Mouse (Mus musculus): Measurements from ENCODE around the gene Fgfr2. TPM values are rescaled to one million over a fixed set of nuclear protein-coding genes. Genes with fewer than 3 reads are reported as not detected.
"Not testable (repeated sequence)": the region's sequence is repeated elsewhere in the genome, so short reads cannot be mapped to it uniquely, and the experiment has no call there.

Fgfr2 gene
- polyA plus RNA-seq, 1 experiment from 2014 or later = 99.3 TPM

DNA sequence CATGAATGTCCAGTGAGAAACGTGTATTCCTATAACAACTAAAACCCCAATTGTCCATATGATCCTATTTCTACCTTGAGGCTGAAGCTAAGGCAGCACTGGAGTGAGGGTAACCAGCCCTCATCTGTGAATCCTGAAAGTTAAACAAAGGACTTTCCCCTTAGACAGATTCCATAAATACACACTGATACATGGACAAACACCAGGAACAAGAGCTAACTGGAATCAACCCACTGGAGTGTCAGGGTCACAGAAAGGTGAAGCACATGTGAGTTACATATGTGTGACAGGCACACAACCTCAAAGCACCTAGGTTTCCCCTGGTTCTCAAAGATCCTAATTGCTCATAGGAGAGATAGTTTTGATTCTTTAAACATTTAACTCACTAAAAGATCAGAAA lies 2703.2 kb downstream of the Fgfr2 start:
- H3K4me3 ChIP-seq = no peak overlapping the region
- no peak for DNase-seq (ENCODE audit: low spot score)
- 86% methylated on average over 1 of the region's 1 CpGs for WGBS
- H3K27ac ChIP-seq (replicated peaks) = no peak overlapping the region
- H3K27me3 ChIP-seq (ENCODE audit: low read depth, poor library complexity, severe bottlenecking) = no peaks in the 10 kb centered on the region
- peaks cover 11% of the 10 kb centered on the region for H3K4me1 ChIP-seq
- H3K36me3 ChIP-seq = 0 out of 2 replicates have a peak, but pooled peaks cover 9% of the 10 kb centered on the region
- H3K9me3 ChIP-seq (replicated peaks) = no peaks in the 10 kb centered on the region

DNA sequence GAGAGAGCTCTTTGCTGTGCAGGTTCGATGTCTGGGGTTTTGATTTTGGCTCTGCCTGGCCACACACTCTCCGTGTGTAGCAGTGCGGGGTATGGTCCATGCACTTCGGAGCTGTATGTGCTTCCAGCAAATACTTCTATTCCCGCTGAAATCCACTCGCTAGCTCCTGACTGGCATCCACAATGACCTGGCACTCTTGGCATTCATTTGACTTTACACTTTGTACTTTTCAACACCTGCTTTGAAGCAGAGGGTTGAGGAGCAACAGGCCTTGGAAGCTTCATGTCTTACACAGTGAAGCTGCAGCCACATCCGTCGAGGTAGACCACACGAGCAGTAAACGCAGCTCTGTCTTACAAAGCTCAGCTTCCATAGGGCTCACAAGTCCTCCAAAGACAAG lies 2715.5 kb downstream of the Fgfr2 start:
- Histone ChIP-seq H3K9me3 (replicated peaks) (no peaks in the 10 kb centered on the region), H3K27ac (replicated peaks) (no peak overlapping the region), H3K4me1 (peaks cover 9% of the 10 kb centered on the region), H3K4me3 (no peak overlapping the region), H3K36me3 (0 out of 2 replicates have a peak, but pooled peaks cover 3% of the 10 kb centered on the region), H3K27me3 (ENCODE audit: low read depth, poor library complexity, severe bottlenecking) (no peaks in the 10 kb centered on the region)
- 87% methylated on average over 10 of the region's 10 CpGs for WGBS
- DNase-seq (ENCODE audit: low spot score) = no peak

DNA sequence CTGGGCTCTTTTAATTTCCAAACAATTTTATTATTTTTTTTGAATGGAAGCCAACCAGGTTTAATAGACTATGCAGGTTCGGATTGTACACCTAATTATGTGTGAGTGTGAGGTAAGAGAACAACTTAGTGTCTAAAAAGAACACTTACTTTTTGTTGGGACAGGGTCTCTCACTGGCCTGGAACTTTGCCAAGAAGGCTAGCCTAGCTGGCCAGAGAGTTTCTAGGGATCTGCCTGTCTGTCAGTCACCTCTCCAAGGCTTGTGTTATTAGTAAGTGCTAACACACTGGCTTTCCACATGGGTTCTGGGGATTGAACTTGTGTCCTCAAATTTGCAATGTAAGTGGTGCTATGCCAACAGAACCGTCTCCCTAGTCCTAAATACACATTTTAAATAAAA lies 2719.8 kb downstream of the Fgfr2 start:
- H3K9me3 ChIP-seq (replicated peaks) = no peaks in the 10 kb centered on the region
- 96% methylated on average over 2 of the region's 2 CpGs for WGBS

DNA sequence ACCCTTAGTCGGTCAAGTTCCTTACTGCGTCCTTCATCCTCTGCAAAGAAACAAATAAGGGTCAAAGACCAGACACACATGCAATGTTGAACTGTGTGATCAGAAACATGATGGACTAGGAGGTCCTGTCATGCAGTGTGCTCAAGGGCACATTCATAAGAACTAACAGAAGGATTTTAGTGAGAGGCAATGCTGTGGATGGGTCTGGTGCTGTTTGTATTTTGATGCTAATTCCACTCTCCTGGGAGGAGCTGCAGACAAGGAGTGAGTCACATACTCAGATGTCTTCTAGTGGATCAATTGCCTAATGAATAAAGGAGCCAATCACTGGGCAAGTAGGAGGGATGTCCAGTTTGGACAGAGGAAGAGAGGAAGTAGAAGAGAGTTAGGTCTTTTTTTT lies 2728.5 kb downstream of the Fgfr2 start:
- Histone ChIP-seq H3K27me3 (ENCODE audit: low read depth, poor library complexity, severe bottlenecking) (no peaks in the 10 kb centered on the region), H3K27ac (replicated peaks) (no peak overlapping the region), H3K9me3 (replicated peaks) (no peaks in the 10 kb centered on the region), H3K36me3 (peaks cover 35% of the 10 kb centered on the region), H3K4me1 (peaks cover 5% of the 10 kb centered on the region; the same call in 1 of the 2 replicates), H3K4me3 (no peak overlapping the region)
- 94% methylated on average over 2 of the region's 2 CpGs for WGBS
- DNase-seq (ENCODE audit: low spot score) = no peak

More for the DNA sequence above, 2719.8 kb downstream of the Fgfr2 start:
- peaks cover 6% of the 10 kb centered on the region for H3K4me1 ChIP-seq
- no peak for DNase-seq (ENCODE audit: low spot score)
- H3K27ac ChIP-seq (replicated peaks) = no peak overlapping the region
- H3K36me3 ChIP-seq = peaks cover 15% of the 10 kb centered on the region
- no peaks in the 10 kb centered on the region for H3K27me3 ChIP-seq (ENCODE audit: low read depth, poor library complexity, severe bottlenecking)
- no peak overlapping the region for H3K4me3 ChIP-seq

DNA sequence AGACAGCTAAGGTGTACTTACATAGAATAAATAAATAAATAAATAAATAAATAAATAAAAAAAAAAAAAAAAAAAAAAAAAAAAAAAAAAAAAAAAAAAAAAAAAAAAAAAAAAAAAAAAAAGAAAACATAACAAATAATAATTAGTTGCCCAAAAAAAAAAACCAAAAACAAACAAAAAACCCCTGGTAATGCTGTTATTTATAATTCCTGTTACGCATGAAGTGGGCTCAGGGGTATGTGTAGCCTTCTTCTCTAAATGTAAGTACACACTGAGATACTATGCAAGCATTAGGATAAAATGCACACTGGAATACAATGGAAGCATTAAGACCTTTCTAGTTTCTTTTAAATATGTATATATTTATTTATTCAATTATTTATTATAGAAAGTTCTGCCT lies 2733.1 kb downstream of the Fgfr2 start:
- not testable (repeated sequence) for H3K4me3 ChIP-seq; H3K27me3 ChIP-seq (ENCODE audit: low read depth, poor library complexity, severe bottlenecking); H3K27ac ChIP-seq (replicated peaks); H3K9me3 ChIP-seq (replicated peaks); DNase-seq (ENCODE audit: low spot score)
- WGBS = 100% methylated on average over 1 of the region's 1 CpGs
- H3K4me1 ChIP-seq = peaks cover 29% of the 10 kb centered on the region
- H3K36me3 ChIP-seq = peaks cover 49% of the 10 kb centered on the region

DNA sequence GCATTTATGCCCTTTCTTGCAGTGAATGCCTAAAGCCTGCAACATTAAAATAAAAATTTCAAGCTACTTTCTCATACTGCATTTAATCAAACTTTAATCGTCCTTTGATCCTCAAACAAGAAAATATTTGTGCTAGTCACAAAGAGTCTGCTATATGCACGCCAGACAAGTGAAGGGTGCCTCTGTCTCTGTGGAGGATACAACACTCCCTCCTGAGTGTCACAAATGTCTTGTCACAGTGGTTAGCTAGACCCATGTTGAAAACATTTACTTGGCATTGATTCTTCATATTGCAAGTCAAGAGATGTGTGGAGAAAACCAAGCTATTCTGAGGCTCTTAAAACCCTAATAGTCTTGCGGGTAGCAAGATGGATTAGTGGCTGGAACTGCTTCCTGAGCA lies 2736.8 kb downstream of the Fgfr2 start:
- Histone ChIP-seq H3K4me1 (peaks cover 39% of the 10 kb centered on the region), H3K27ac (replicated peaks) (peak overlapping the region; percentile 52), H3K9me3 (replicated peaks) (no peaks in the 10 kb centered on the region), H3K27me3 (ENCODE audit: low read depth, poor library complexity, severe bottlenecking) (peaks cover 8% of the 10 kb centered on the region; the same call in 1 of the 2 replicates), H3K4me3 (no peak overlapping the region), H3K36me3 (peaks cover 36% of the 10 kb centered on the region)
- WGBS = 55% methylated on average over 3 of the region's 3 CpGs
- DNase-seq (ENCODE audit: low spot score) = no peak

DNA sequence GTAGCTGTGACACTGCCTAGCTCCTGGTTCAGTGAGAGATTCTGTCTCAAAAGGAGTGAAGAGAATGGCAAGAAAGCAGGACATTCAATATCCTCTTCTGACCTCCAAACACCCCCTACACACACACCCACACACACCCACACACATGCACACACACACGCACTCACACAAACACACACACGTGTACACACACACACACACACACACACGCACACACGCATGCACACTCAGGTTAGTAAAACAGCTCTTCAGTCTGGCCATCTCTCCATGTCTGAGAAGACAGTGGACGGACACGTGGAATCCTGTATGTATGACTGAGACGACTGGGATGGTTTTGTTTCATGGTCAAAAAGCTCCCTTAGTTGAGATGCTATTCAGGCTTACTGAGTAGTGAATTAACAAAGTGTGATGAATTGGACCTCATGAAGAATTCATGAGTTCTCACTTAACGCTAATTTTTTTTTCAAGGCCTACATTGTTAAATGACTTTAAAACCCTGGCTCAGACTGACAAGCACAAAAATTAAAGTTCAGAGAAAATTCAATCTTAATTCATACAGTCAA lies 2737.3 kb downstream of the Fgfr2 start:
- Histone ChIP-seq H3K4me3 (no peak overlapping the region), H3K36me3 (peaks cover 34% of the 10 kb centered on the region), H3K27ac (replicated peaks) (peak overlapping the region; percentile 75), H3K4me1 (peaks cover 44% of the 10 kb centered on the region), H3K9me3 (replicated peaks) (no peaks in the 10 kb centered on the region), H3K27me3 (ENCODE audit: low read depth, poor library complexity, severe bottlenecking) (peaks cover 8% of the 10 kb centered on the region; the same call in 1 of the 2 replicates)
- WGBS = 64% methylated on average over 8 of the region's 8 CpGs
- DNase-seq (ENCODE audit: low spot score) = no peak

DNA sequence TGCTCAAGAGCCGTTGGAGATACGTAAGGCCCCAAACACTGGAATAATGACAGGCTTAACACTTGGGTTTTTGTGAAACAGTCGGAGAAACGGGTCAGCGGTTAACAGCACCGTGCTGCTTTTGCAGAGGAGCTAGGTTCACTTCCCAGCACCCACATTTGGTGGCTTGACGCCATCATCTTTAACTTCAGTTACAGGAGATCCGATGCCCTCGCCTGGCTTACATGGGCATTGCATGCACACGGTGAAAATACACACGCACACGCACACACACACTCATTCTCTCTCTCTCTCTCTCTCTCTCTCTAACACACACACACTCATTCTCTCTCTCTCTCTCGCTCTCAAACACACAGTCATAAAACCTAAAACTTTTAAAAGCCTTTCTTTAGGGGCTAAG lies 2741.0 kb downstream of the Fgfr2 start:
- WGBS = 94% methylated on average over 13 of the region's 13 CpGs
- no peak for DNase-seq (ENCODE audit: low spot score)
- Histone ChIP-seq H3K9me3 (replicated peaks) (no peaks in the 10 kb centered on the region), H3K27ac (replicated peaks) (no peak overlapping the region), H3K4me1 (peaks cover 51% of the 10 kb centered on the region), H3K4me3 (no peak overlapping the region), H3K36me3 (peaks cover 21% of the 10 kb centered on the region), H3K27me3 (ENCODE audit: low read depth, poor library complexity, severe bottlenecking) (peaks cover 24% of the 10 kb centered on the region; the same call in 1 of the 2 replicates)

DNA sequence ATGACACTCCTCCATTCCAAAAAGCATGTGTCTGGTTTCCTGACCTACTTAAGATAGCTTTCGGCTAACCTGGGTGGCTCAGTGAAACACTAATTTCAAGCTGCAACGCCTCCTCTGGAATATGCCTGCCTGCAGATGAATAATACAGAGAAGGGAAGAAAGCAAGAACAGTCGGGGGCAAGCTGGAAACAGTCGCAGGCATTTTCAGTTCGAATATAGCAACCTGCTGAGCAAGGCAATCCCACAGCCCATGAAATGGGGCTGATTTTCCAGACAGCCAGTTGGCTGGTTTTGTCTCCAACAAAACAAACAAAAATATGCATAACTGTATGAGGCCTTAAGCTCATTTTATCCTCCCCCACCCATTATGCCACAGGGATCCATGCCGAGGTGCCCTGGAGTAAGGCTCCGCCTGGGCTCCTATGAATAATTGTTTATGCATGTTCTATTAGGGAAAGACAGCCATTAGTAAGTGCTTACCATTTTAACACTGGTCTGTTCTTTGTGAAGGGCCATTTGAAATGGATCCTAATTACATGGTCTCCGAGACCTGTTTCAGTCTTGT lies 2741.7 kb downstream of the Fgfr2 start:
- WGBS = 85% methylated on average over 8 of the region's 8 CpGs
- peaks cover 44% of the 10 kb centered on the region for H3K4me1 ChIP-seq
- peaks cover 20% of the 10 kb centered on the region; the same call in 1 of the 2 replicates for H3K27me3 ChIP-seq (ENCODE audit: low read depth, poor library complexity, severe bottlenecking)
- H3K9me3 ChIP-seq (replicated peaks) = no peaks in the 10 kb centered on the region
- no peak for DNase-seq (ENCODE audit: low spot score)
- peaks cover 17% of the 10 kb centered on the region; the same call in 1 of the 2 replicates for H3K36me3 ChIP-seq
- H3K27ac ChIP-seq (replicated peaks) = no peak overlapping the region
- H3K4me3 ChIP-seq = no peak overlapping the region

DNA sequence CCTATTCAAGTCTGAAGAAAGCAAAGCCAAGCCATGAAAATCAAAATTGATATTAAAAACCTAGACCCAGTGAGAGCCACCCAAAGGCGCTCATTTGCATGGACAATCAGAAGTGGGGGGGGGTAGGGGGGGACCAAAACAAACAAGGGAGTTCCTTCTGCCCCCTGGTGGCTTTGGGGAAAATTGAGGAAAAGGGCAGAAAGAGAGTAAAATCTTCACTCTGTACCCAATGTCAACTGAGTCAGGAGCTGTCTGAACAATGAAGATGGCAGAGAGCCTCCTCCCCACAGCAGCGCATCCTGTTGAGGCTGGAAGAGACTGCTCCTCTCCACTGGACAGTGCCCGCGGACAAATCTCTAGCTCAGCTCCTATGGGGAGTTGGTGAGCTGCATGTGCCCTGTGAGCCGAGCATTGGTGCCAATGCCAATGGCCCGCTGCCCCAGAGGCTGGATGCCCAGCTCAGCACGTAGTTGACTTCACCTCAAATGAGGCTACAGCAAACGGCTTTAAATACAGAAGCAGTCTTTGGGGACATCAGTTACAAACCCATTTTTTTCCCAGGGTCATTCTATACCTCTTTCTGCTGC lies 2742.3 kb downstream of the Fgfr2 start:
- Histone ChIP-seq H3K36me3 (peaks cover 17% of the 10 kb centered on the region; the same call in 1 of the 2 replicates), H3K9me3 (replicated peaks) (no peaks in the 10 kb centered on the region), H3K4me3 (no peak overlapping the region), H3K27me3 (ENCODE audit: low read depth, poor library complexity, severe bottlenecking) (peaks cover 21% of the 10 kb centered on the region; the same call in 1 of the 2 replicates), H3K4me1 (peaks cover 38% of the 10 kb centered on the region), H3K27ac (replicated peaks) (peak overlapping the region; percentile 28; the same call in 1 of the 2 replicates)
- 88% methylated on average over 8 of the region's 8 CpGs for WGBS
- DNase-seq (ENCODE audit: low spot score) = no peak

DNA sequence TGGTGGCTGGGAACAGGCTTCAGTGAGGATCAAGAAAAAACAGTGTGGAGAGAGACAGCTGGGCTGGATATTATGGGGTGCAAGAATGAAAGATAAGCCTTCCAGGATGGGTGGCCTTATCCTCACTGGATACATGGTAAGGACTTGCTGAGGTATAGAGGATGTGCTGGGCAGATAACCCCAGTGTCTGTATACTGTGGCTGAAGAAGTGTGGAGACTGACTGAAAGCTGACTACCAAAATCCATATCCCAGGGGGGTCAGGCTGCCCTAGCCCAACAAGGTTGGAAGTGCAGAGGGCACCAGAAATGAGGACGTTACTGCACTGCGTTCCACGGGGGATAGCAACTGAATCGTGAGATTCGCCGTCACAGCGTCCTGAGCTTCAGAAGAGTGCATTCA lies 2742.8 kb downstream of the Fgfr2 start:
- peaks cover 33% of the 10 kb centered on the region for H3K4me1 ChIP-seq
- H3K27me3 ChIP-seq (ENCODE audit: low read depth, poor library complexity, severe bottlenecking) = peaks cover 26% of the 10 kb centered on the region; the same call in 1 of the 2 replicates
- 94% methylated on average over 7 of the region's 7 CpGs for WGBS
- H3K27ac ChIP-seq (replicated peaks) = peak overlapping the region; percentile 28; the same call in 1 of the 2 replicates
- DNase-seq (ENCODE audit: low spot score) = no peak
- H3K4me3 ChIP-seq = no peak overlapping the region
- H3K36me3 ChIP-seq = peaks cover 17% of the 10 kb centered on the region; the same call in 1 of the 2 replicates
- H3K9me3 ChIP-seq (replicated peaks) = no peaks in the 10 kb centered on the region

DNA sequence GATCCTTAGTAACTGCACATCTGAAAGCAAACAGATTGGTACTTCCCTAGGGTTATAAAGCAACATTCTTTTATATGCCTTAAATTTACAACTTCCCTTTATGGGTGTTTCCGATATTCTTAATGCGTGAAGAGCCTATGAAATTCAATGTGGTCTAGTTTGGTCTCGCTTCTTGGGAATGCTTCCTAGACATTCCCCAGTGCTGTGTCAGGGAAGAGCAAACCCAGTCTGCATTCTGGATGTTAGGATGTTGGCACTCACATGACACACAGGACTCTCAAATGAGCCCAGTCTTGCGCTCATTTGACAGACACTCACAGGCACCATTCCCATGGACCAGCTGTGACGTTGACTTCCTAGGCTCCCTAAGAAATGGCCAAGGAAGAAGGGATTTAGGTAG lies 2743.3 kb downstream of the Fgfr2 start:
- 87% methylated on average over 5 of the region's 5 CpGs for WGBS
- H3K27me3 ChIP-seq (ENCODE audit: low read depth, poor library complexity, severe bottlenecking) = peaks cover 31% of the 10 kb centered on the region; the same call in 1 of the 2 replicates
- DNase-seq (ENCODE audit: low spot score) = no peak

DNA sequence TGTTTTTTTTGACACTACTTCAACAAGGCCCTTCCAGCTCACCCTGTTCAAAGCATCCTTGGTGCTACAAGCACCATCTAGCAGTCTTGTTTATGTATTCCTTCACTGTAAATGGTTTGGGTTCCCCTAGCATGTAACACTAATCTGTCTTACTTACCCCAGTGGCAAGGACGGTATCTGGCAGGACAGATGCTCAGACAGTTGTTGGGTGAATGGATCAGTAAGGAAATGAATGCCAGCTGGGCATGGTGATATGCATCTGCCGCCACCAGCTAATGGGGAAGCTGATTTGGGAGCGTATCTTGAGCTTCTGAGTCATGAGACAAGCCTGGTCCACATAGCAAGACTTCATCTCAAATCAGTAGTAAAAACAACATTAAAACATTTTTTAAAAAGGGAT lies 2744.8 kb downstream of the Fgfr2 start:
- Histone ChIP-seq H3K4me3 (no peak overlapping the region), H3K4me1 (peaks cover 20% of the 10 kb centered on the region), H3K27me3 (ENCODE audit: low read depth, poor library complexity, severe bottlenecking) (peaks cover 45% of the 10 kb centered on the region), H3K36me3 (peaks cover 5% of the 10 kb centered on the region; the same call in 1 of the 2 replicates), H3K27ac (replicated peaks) (no peak overlapping the region), H3K9me3 (replicated peaks) (no peaks in the 10 kb centered on the region)
- DNase-seq (ENCODE audit: low spot score) = no peak
- 91% methylated on average over 3 of the region's 3 CpGs for WGBS

More for the DNA sequence above, 2743.3 kb downstream of the Fgfr2 start:
- Histone ChIP-seq H3K9me3 (replicated peaks) (no peaks in the 10 kb centered on the region), H3K27ac (replicated peaks) (no peak overlapping the region), H3K4me3 (no peak overlapping the region), H3K4me1 (peaks cover 30% of the 10 kb centered on the region), H3K36me3 (peaks cover 17% of the 10 kb centered on the region; the same call in 1 of the 2 replicates)
